7 mouse cellular contexts compared by ENCODE assay signal in the genomic region with DNA sequence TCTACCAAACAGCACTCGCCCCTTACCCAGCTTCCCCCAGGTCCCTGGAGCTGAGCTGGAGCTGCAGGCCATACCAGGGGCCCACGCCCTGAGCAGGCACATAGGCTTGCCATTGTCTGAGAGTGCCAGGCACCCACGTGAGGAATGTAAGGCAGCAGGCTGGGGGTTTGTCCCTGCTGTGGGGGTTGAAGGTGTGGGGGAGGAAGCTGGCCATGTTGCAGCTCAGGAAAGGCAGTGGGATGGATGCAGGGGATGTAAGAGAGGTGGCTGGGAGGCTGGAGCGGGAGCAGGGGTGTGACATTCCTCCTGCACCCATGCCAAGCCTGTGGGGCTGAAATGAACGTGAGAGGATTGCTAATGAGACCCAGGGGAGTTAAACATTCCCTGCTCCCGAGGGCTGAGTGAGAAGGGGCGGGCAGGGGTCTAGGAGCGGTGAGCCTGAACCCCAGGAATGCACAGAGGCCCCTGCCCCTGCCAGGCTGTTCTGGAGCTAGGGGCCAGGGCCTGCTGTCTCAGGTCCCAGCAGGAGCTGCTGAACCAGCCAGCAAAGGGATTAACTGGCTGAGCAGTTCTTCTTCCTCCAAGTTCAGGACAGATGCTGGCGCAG. TPM values are rescaled to one million over a fixed set of nuclear protein-coding genes. Genes with fewer than 3 reads are reported as not detected.
DNase-seq lines count a peak whose midpoint lies in the region; ATAC-seq and TF ChIP-seq lines count a peak whose summit lies in the region.

No protein-coding gene starts in this region.

- H3K4me2 ChIP-seq in hindbrain, postnatal 0 days (ENCODE audit: low read depth, low read length): no peak overlapping the region
- H3K4me2 ChIP-seq in midbrain, embryonic 11.5 days: 0 out of 2 replicates have a peak overlapping the region, but pooled peaks have one; percentile 6

- DNase-seq in 3T3-L1 (ENCODE audit: low read depth, low spot score) (peak; percentile 26), Patski (ENCODE audit: low read depth, low spot score) (no peak), adipocyte (ENCODE audit: low spot score) (no peak)
- DNase-seq in hindbrain, postnatal 0 days (ENCODE audit: low spot score): peak; percentile 65
- peak; percentile 91 for DNase-seq in midbrain, embryonic 11.5 days (ENCODE audit: low spot score, missing footprints)
- no peak for DNase-seq in adrenal gland, postnatal 10 days
- DNase-seq in heart, postnatal 14 days: no peak

- H3K9ac ChIP-seq in hindbrain, postnatal 0 days (replicated peaks; ENCODE audit: low read length): 0 out of 2 replicates have a peak overlapping the region, but pooled peaks have one; percentile 9
- H3K9ac ChIP-seq in midbrain, embryonic 11.5 days (ENCODE audit: low read length): peak overlapping the region; percentile 44

- TF ChIP-seq CTCF in Patski (IDR thresholded peaks at IDR 0.05): no peak
- TF ChIP-seq CTCF in hindbrain, postnatal 0 days (IDR thresholded peaks at IDR 0.05; ENCODE audit: low read depth): no peak

- intact Hi-C loops in heart, postnatal 14 days (cut with DNase I): no loop called here

- no peak overlapping the region for H3K4me3 ChIP-seq in hindbrain, postnatal 0 days (ENCODE audit: low read length)
- no peak overlapping the region for H3K4me3 ChIP-seq in midbrain, embryonic 11.5 days (ENCODE audit: low read depth, low read length)

- no peaks in the 10 kb centered on the region for H3K9me3 ChIP-seq in hindbrain, postnatal 0 days (ENCODE audit: low read length)
- H3K9me3 ChIP-seq in midbrain, embryonic 11.5 days (ENCODE audit: control insufficient read depth, low read length): no peaks in the 10 kb centered on the region

- CTCF ChIA-PET in Patski (lab: Charles Lee): interaction anchor here (1.0 to 1.8 kb wide), 5 partner anchors 8 to 407 kb away, joined by 3 to 6 read pairs (median 3); no protein-coding TSS in a partner anchor

- no peaks in the 10 kb centered on the region for H3K27me3 ChIP-seq in Patski
- no peaks in the 10 kb centered on the region for H3K27me3 ChIP-seq in hindbrain, postnatal 0 days (ENCODE audit: insufficient read depth, low read length)
- no peaks in the 10 kb centered on the region for H3K27me3 ChIP-seq in midbrain, embryonic 11.5 days (ENCODE audit: control insufficient read depth, insufficient read depth, low read length)

- in situ Hi-C loops in Patski (cut with MboI; ENCODE audit: low pct_unique_long_range_greater_than_20kb): no loop called here

- H3K27ac ChIP-seq in hindbrain, postnatal 0 days: peak overlapping the region; percentile 42; the same call in 1 of the 2 replicates
- peak overlapping the region; percentile 57 for H3K27ac ChIP-seq in midbrain, embryonic 11.5 days (ENCODE audit: low read depth, low read length)

- POLR2A ChIA-PET in Patski (lab: Charles Lee): interaction anchor here (1.3 kb wide), 1 partner anchor 10 kb away, joined by 4 read pairs; no protein-coding TSS in a partner anchor

- ATAC-seq in Patski: peak; percentile 32
- ATAC-seq in hindbrain, postnatal 0 days: peak; percentile 68
- peak; percentile 67 for ATAC-seq in midbrain, embryonic 11.5 days (ENCODE audit: low FRiP score)

- H3K36me3 ChIP-seq in hindbrain, postnatal 0 days (ENCODE audit: insufficient read depth, low read length): no peaks in the 10 kb centered on the region
- H3K36me3 ChIP-seq in midbrain, embryonic 11.5 days (ENCODE audit: control insufficient read depth, insufficient read depth, low read length): no peaks in the 10 kb centered on the region

- WGBS in hindbrain, postnatal 0 days: 26% methylated on average over 9 of the region's 9 CpGs
- WGBS in midbrain, embryonic 11.5 days: 16% methylated on average over 9 of the region's 9 CpGs

- H3K4me1 ChIP-seq in hindbrain, postnatal 0 days (ENCODE audit: insufficient read depth, low read length): peaks cover 11% of the 10 kb centered on the region; the same call in 1 of the 2 replicates
- H3K4me1 ChIP-seq in midbrain, embryonic 11.5 days (ENCODE audit: control insufficient read depth, insufficient read depth, low read length): peaks cover 14% of the 10 kb centered on the region

RNA-seq across cellular contexts. Expression of a gene that starts 1.1 kb away (rescaled TPM):
- 7.1 TPM for polyA plus RNA-seq in Patski (2021)
- 3.6 and 5.1 TPM in 2 replicates for total RNA-seq in hindbrain, postnatal 0 days (2014; rRNA removed)
- 1.1 and 1.7 TPM in 2 replicates for polyA plus RNA-seq in hindbrain, postnatal 0 days (2015; fragmentation: Nextera tagmentation; extraction: Ambion mirVana)
- 0.49 TPM in 1 of 2 replicates, not detected in the other for polyA plus RNA-seq in midbrain, embryonic 11.5 days (2014; fragmentation: Nextera tagmentation; extraction: Ambion mirVana)
- total RNA-seq in adrenal gland, postnatal 10 days (2021): under 1 TPM; 0.54 to 0.64 TPM
- under 1 TPM in 1 of 2 experiments, not detected in 1; 0.36 TPM for total RNA-seq in heart, postnatal 14 days (2021)

RNA-seq across cellular contexts. Expression of a gene that starts 21.4 kb away (rescaled TPM):
- 45.3 TPM for polyA plus RNA-seq in Patski (2021)
- 15.3 and 18.3 TPM in 2 replicates for total RNA-seq in hindbrain, postnatal 0 days (2014; rRNA removed)
- polyA plus RNA-seq in hindbrain, postnatal 0 days (2015; fragmentation: Nextera tagmentation; extraction: Ambion mirVana): 9.1 and 9.8 TPM in 2 replicates
- polyA plus RNA-seq in midbrain, embryonic 11.5 days (2014; fragmentation: Nextera tagmentation; extraction: Ambion mirVana): 15.5 TPM in 2 replicates
- 10 to 100 TPM; 26.2 to 29.3 TPM for total RNA-seq in adrenal gland, postnatal 10 days (2021)
- total RNA-seq in heart, postnatal 14 days (2021): 10 to 100 TPM; 18.1 to 19.5 TPM

RNA-seq across cellular contexts. Expression of a gene that starts 21.6 kb away (rescaled TPM):
- 12.3 TPM for polyA plus RNA-seq in Patski (2021)
- total RNA-seq in hindbrain, postnatal 0 days (2014; rRNA removed): 15.3 and 26.4 TPM in 2 replicates
- 19.8 and 20.5 TPM in 2 replicates for polyA plus RNA-seq in hindbrain, postnatal 0 days (2015; fragmentation: Nextera tagmentation; extraction: Ambion mirVana)
- 32.2 and 35.2 TPM in 2 replicates for polyA plus RNA-seq in midbrain, embryonic 11.5 days (2014; fragmentation: Nextera tagmentation; extraction: Ambion mirVana)
- 10 to 100 TPM; 24.9 to 25.6 TPM for total RNA-seq in adrenal gland, postnatal 10 days (2021)
- 10 to 100 TPM; 21.1 to 23.4 TPM for total RNA-seq in heart, postnatal 14 days (2021)

RNA-seq across cellular contexts. Expression of a gene that starts 36.1 kb away (rescaled TPM):
- polyA plus RNA-seq in Patski (2021): not detected
- 0.37 TPM in 1 of 2 replicates, not detected in the other for total RNA-seq in hindbrain, postnatal 0 days (2014; rRNA removed)
- polyA plus RNA-seq in hindbrain, postnatal 0 days (2015; fragmentation: Nextera tagmentation; extraction: Ambion mirVana): 0.30 and 0.43 TPM in 2 replicates
- polyA plus RNA-seq in midbrain, embryonic 11.5 days (2014; fragmentation: Nextera tagmentation; extraction: Ambion mirVana): 0.31 TPM in 1 of 2 replicates, not detected in the other
- under 1 TPM; 0.27 to 0.39 TPM for total RNA-seq in adrenal gland, postnatal 10 days (2021)
- total RNA-seq in heart, postnatal 14 days (2021): not detected

RNA-seq across cellular contexts. Expression of a gene that starts 40.3 kb away (rescaled TPM):
- 590 TPM for polyA plus RNA-seq in Patski (2021)
- 376 and 481 TPM in 2 replicates for total RNA-seq in hindbrain, postnatal 0 days (2014; rRNA removed)
- 922 and 930 TPM in 2 replicates for polyA plus RNA-seq in hindbrain, postnatal 0 days (2015; fragmentation: Nextera tagmentation; extraction: Ambion mirVana)
- 1,380 and 1,435 TPM in 2 replicates for polyA plus RNA-seq in midbrain, embryonic 11.5 days (2014; fragmentation: Nextera tagmentation; extraction: Ambion mirVana)
- total RNA-seq in adrenal gland, postnatal 10 days (2021): 100 to 1,000 TPM; 521 to 559 TPM
- total RNA-seq in heart, postnatal 14 days (2021): 100 to 1,000 TPM; 725 to 726 TPM

Comparison
In these comparisons a context has a peak if more than half of its experiments do, and no peak if none do; other contexts are left out.
1. DNase-seq: peak in 3T3-L1 (single experiment), hindbrain, postnatal 0 days (single experiment) and midbrain, embryonic 11.5 days (single experiment); none in Patski (single experiment), adipocyte (single experiment), adrenal gland, postnatal 10 days (single experiment) and heart, postnatal 14 days (0 of 2).
2. Peak in every context shown above with its lines, with median percentiles within 50 percentile points of each other: ATAC-seq.